Mouse (Mus musculus) limb, embryonic 14.5 days (tissue): ENCODE measurements around the gene Stk39. TPM values are rescaled to one million over a fixed set of nuclear protein-coding genes. Genes with fewer than 3 reads are reported as not detected.

ENCODE experiments used
- ATAC-seq: fragments of 200-750 bp; cut with Nextera tagmentation; 2 replicates; pipeline ENCODE4 v1.8.0; 2017; ENCODE audit warnings: low read depth, moderate number of reproducible peaks, moderate TSS enrichment; ENCODE audit not compliant: low FRiP score
- DNase-seq: peaks from one replicate; pipeline ENCODE4 v3.0.0-alpha.2; 2015; ENCODE audit warnings: low spot score
- H3K27ac ChIP-seq: fragments of 300-500 bp; sonication (generic); replicated peaks from 2 replicates; pipeline ENCODE4 v1.5.1; 2014; ENCODE audit warnings: low read depth, mild to moderate bottlenecking, low read length, moderate library complexity, mixed read lengths
- H3K27me3 ChIP-seq: fragments of 300-500 bp; sonication (generic); 2 replicates; pipeline ENCODE4 v1.6.1; 2014; ENCODE audit warnings: low read length, mixed read lengths; ENCODE audit not compliant: control insufficient read depth, insufficient read depth
- H3K36me3 ChIP-seq: fragments of 300-500 bp; sonication (generic); 2 replicates; pipeline ENCODE4 v1.6.1; 2014; ENCODE audit warnings: mild to moderate bottlenecking, low read length, moderate library complexity, mixed read lengths; ENCODE audit not compliant: control insufficient read depth, insufficient read depth
- H3K4me1 ChIP-seq: fragments of 300-500 bp; sonication (generic); 2 replicates; pipeline ENCODE4 v1.6.1; 2014; ENCODE audit warnings: antibody characterized with exemption, low read length, mixed read lengths; ENCODE audit not compliant: control insufficient read depth, insufficient read depth
- H3K4me2 ChIP-seq: fragments of 300-500 bp; sonication (generic); replicated peaks from 2 replicates; pipeline ENCODE4 v1.6.1; 2014; ENCODE audit warnings: low read depth, mild to moderate bottlenecking, low read length, moderate library complexity; ENCODE audit not compliant: severe bottlenecking
- H3K4me3 ChIP-seq: fragments of 300-500 bp; sonication (generic); replicated peaks from 2 replicates; pipeline ENCODE4 v1.5.1; 2014; ENCODE audit warnings: low read length
- H3K9ac ChIP-seq: fragments of 300-500 bp; sonication (generic); 2 replicates; pipeline ENCODE4 v1.6.1; 2014; ENCODE audit warnings: mild to moderate bottlenecking, low read depth, low read length, moderate library complexity; ENCODE audit not compliant: severe bottlenecking
- H3K9me3 ChIP-seq: fragments of 300-500 bp; sonication (generic); 2 replicates; pipeline ENCODE4 v1.6.1; 2016; ENCODE audit warnings: low read length; ENCODE audit not compliant: control insufficient read depth
- POLR2A ChIP-seq: fragments of 200-500 bp; IDR thresholded peaks from 2 replicates; pipeline ENCODE4 v1.8.0; 2012; ENCODE audit warnings: inconsistent platforms, mild to moderate bottlenecking, moderate library complexity, borderline replicate concordance; ENCODE audit not compliant: insufficient read depth, insufficient read length; ENCODE audit errors: extremely low read depth
- WGBS: fragments of 180-500 bp; shearing (Covaris S2); extraction: QIAGEN DNeasy Blood & Tissue Kit; methylation state at CpG from one replicate; pipeline ENCODE4 v1.1.7; 2014; 5-methylcytosine and 5-hydroxymethylcytosine counted together
- polyA plus RNA-seq, 2 experiments: library from polyadenylated mRNA; depleted of rRNA in 1 of 2; stranded (reverse) in 1 of 2; unstranded in 1 of 2; fragments of >200 nt; fragmentation: Nextera tagmentation in 1 of 2; extraction: Ambion mirVana in 1 of 2; gene quantifications; 2 replicates each; pipeline versions ENCODE4 v1.2.1 to v1.2.3; 2012 to 2014

Gene Stk39
- polyA plus RNA-seq, 2 experiments: 14.9 to 16.8 TPM

GRCm38 (mm10) chr2:68376660-68377059 is 95.4 kb downstream of the Stk39 start:
- Histone ChIP-seq H3K4me3 (no peak overlapping the region), H3K4me2 (no peak overlapping the region), H3K27me3 (no peaks in the 10 kb centered on the region), H3K36me3 (0 out of 2 replicates have a peak, but pooled peaks cover 4% of the 10 kb centered on the region), H3K9ac (no peak overlapping the region), H3K27ac (no peak overlapping the region), H3K9me3 (no peaks in the 10 kb centered on the region), H3K4me1 (no peaks in the 10 kb centered on the region)
- no peak for DNase-seq
- WGBS: 88% methylated on average over 12 of the region's 12 CpGs
- ATAC-seq: no peak
- no peak for TF ChIP-seq POLR2A

- ATAC-seq (no peak), DNase-seq (no peak)
- no peak overlapping the region for H3K27ac ChIP-seq
- H3K9ac ChIP-seq: no peak overlapping the region
- H3K4me1 ChIP-seq: no peaks in the 10 kb centered on the region
- no peaks in the 10 kb centered on the region for H3K9me3 ChIP-seq
- no peak overlapping the region for H3K4me2 ChIP-seq
- WGBS: 86% methylated on average over 7 of the region's 7 CpGs
- no peak overlapping the region for H3K4me3 ChIP-seq
- H3K27me3 ChIP-seq: no peaks in the 10 kb centered on the region
- no peak for TF ChIP-seq POLR2A
- H3K36me3 ChIP-seq: 0 out of 2 replicates have a peak, but pooled peaks cover 4% of the 10 kb centered on the region
Observed at GRCm38 (mm10) chr2:68374202-68374601, 97.9 kb downstream of the Stk39 start.

- 77% methylated on average over 6 of the region's 6 CpGs for whole genome bisulfite sequencing
- H3K4me1 ChIP-seq: no peaks in the 10 kb centered on the region
- no peaks in the 10 kb centered on the region for H3K9me3 ChIP-seq
- H3K4me2 ChIP-seq: no peak overlapping the region
- no peak overlapping the region for H3K4me3 ChIP-seq
- H3K36me3 ChIP-seq: 0 out of 2 replicates have a peak, but pooled peaks cover 4% of the 10 kb centered on the region
- H3K27ac ChIP-seq: no peak overlapping the region
- ATAC-seq (no peak), DNase-seq (no peak)
- no peak overlapping the region for H3K9ac ChIP-seq
- no peak for TF ChIP-seq POLR2A
- no peaks in the 10 kb centered on the region for H3K27me3 ChIP-seq
Observed at GRCm38 (mm10) chr2:68371912-68372311, 100.2 kb downstream of the Stk39 start.

DNA sequence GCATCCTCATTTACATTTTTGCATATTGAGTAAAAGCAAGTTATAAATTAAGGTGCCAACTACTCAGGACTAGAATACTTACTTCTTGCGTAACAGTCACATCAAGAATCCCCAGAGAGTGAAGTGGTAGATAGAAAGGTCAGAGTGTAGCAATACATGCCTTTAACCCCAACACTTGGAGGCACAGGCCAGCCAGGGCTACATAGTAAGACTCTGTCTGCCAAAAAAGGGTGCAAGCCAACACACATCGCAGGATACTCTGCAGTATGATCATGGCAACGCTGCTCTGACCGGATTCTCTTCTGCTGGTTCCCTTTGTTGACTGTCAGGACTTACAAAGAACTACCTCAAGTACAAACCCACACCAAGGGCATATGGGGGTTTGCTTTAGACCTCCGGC is 101.7 kb downstream of the Stk39 start:
- no peaks in the 10 kb centered on the region for H3K4me1 ChIP-seq
- no peak for TF ChIP-seq POLR2A
- WGBS: 89% methylated on average over 5 of the region's 5 CpGs
- DNase-seq: no peak
- H3K27me3 ChIP-seq: no peaks in the 10 kb centered on the region
- H3K4me3 ChIP-seq: no peak overlapping the region
- H3K27ac ChIP-seq: no peak overlapping the region
- H3K4me2 ChIP-seq: no peak overlapping the region
- ATAC-seq: no peak
- no peaks in the 10 kb centered on the region for H3K9me3 ChIP-seq
- H3K36me3 ChIP-seq: no peaks in the 10 kb centered on the region
- H3K9ac ChIP-seq: no peak overlapping the region

DNA sequence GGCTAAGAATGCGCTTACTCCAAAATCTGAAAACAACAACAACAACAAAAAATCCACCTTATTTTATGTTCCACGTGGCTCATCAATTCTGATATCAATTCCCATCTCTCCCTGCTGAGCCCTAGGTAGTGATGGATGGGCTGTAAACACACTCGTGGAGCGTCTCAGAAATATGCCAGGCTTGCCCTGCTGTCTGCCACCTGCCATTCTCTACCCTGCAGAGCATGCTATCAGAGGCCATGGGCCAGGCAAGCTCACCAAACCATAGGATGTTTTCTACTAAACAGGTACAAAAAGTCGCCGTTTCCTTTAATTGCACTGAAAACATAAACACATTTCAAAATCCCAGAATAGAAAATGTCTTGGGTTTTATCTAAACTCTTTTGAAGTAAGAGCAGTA is 103.0 kb downstream of the Stk39 start:
- H3K36me3 ChIP-seq: no peaks in the 10 kb centered on the region
- H3K27me3 ChIP-seq: no peaks in the 10 kb centered on the region
- no peaks in the 10 kb centered on the region for H3K9me3 ChIP-seq
- ATAC-seq: no peak
- H3K27ac ChIP-seq: no peak overlapping the region
- no peaks in the 10 kb centered on the region for H3K4me1 ChIP-seq
- no peak for DNase-seq
- H3K4me3 ChIP-seq: no peak overlapping the region
- no peak overlapping the region for H3K9ac ChIP-seq
- 87% methylated on average over 6 of the region's 6 CpGs for WGBS
- no peak overlapping the region for H3K4me2 ChIP-seq
- TF ChIP-seq POLR2A: no peak

DNA sequence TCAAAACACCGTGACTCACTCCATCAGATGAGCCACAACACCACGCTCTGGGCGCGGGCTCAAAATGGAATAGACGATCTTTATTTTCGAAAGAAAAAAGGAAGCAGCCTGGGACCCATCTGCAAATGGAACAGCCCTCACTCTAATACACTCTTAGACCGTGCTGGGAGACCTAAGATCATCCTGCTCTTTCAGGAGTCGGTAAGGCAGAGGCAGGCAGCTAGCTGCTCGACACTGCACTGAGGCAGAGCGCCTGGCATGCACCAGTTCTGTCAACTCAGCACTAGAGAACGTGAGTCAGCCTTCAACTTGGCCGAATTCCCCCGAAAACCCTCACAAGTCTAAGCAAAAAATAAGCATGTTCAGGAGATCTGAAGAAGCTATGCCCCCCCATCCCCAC is 104.1 kb downstream of the Stk39 start:
- Histone ChIP-seq H3K4me1 (no peaks in the 10 kb centered on the region), H3K27ac (no peak overlapping the region), H3K4me3 (no peak overlapping the region), H3K9ac (no peak overlapping the region), H3K9me3 (no peaks in the 10 kb centered on the region), H3K27me3 (no peaks in the 10 kb centered on the region), H3K4me2 (no peak overlapping the region), H3K36me3 (no peaks in the 10 kb centered on the region)
- no peak for TF ChIP-seq POLR2A
- WGBS: 63% methylated on average over 13 of the region's 13 CpGs
- ATAC-seq (no peak), DNase-seq (no peak)
